Comparison of ENCODE assay signal across 9 mouse cellular contexts in genomic region chr4:117313085-117313424, GRCm38 (mm10).
DNase-seq lines count a peak whose midpoint lies in the region; ATAC-seq and TF ChIP-seq lines count a peak whose summit lies in the region.
"Had no signal": no experiment of that assay in that cellular context is flagged by ENCODE, and none has a peak within 500 bp of the region (broad histone marks: within the 10 kb centered on the region; RNA-seq: fewer than 3 reads in every experiment).

No protein-coding gene starts in this region.

- ATAC-seq in lung, embryonic 14.5 days (ENCODE audit: insufficient read depth): peak; percentile 41; the same call in 1 of the 2 replicates

- no peaks in the 10 kb centered on the region for H3K4me1 ChIP-seq in lung, embryonic 14.5 days (ENCODE audit: insufficient read depth)

- H3K9me3 ChIP-seq in lung, embryonic 14.5 days (ENCODE audit: low read depth, low read length): no peaks in the 10 kb centered on the region

- DNase-seq in adrenal gland, postnatal 36 days: peak; percentile 28 to 64
- DNase-seq in adrenal gland, adult 8-10 months: no peak
- peak; percentile 60 for DNase-seq in lung, embryonic 14.5 days
- DNase-seq in lung, adult 18-20 months: no peak
- DNase-seq in heart, postnatal 36 days: peak; percentile 17 to 37
- DNase-seq in lung, postnatal 14 days: peak; percentile 32
- DNase-seq in gastrocnemius, postnatal 14 days: no peak
- no peak for DNase-seq in adrenal gland, postnatal 25 days

- H3K9ac ChIP-seq in lung, embryonic 14.5 days: no peak overlapping the region

- 2% methylated on average over 4 of the region's 4 CpGs for WGBS in lung, embryonic 14.5 days

- peak; percentile 76 for TF ChIP-seq CTCF in lung, embryonic 14.5 days (IDR thresholded peaks at IDR 0.05; ENCODE audit: low read depth)

- H3K36me3 ChIP-seq in lung, embryonic 14.5 days (ENCODE audit: insufficient read depth): no peaks in the 10 kb centered on the region

- H3K4me3 ChIP-seq in lung, embryonic 14.5 days (ENCODE audit: low read depth, low read length): no peak overlapping the region
- H3K4me3 ChIP-seq: myocyte had no signal

- peak overlapping the region; percentile 43 for H3K4me2 ChIP-seq in lung, embryonic 14.5 days

- peaks cover 58% of the 10 kb centered on the region for H3K27me3 ChIP-seq in lung, embryonic 14.5 days (ENCODE audit: insufficient read depth, low read length)

- no peak overlapping the region; the same call in 1 of the 2 replicates for H3K27ac ChIP-seq in lung, embryonic 14.5 days (ENCODE audit: low read depth)

- intact Hi-C loops in heart, postnatal 36 days (cut with DNase I): loop anchor here (2.0 kb wide), 1 partner anchor 42 kb away; no protein-coding TSS in a partner anchor
- intact Hi-C loops in gastrocnemius, postnatal 14 days (cut with DNase I; ENCODE audit: low total_unique reads): loop anchor here (2.0 kb wide), 1 partner anchor 42 kb away; no protein-coding TSS in a partner anchor

Comparison
In these comparisons a context has a peak if more than half of its experiments do, and no peak if none do; other contexts are left out.
1. DNase-seq: peak in adrenal gland, postnatal 36 days (2 of 2), lung, embryonic 14.5 days (single experiment), heart, postnatal 36 days (2 of 2) and lung, postnatal 14 days (single experiment); none in adrenal gland, adult 8-10 months (single experiment), lung, adult 18-20 months (0 of 2), gastrocnemius, postnatal 14 days (single experiment) and adrenal gland, postnatal 25 days (single experiment).